Mouse (Mus musculus) stomach, postnatal 0 days (tissue): ENCODE results near the gene Tbc1d16.

Experiments used
- CTCF ChIP-seq: IDR thresholded peaks from 2 replicates; pipeline ENCODE4 v1.5.1; 2016; ENCODE audit warnings: antibody characterized with exemption, low read depth, mild to moderate bottlenecking, moderate library complexity
- EP300 ChIP-seq: optimal IDR thresholded peaks from 2 replicates; pipeline ENCODE3; 2016; ENCODE audit warnings: antibody characterized with exemption

- TF ChIP-seq CTCF (no peak), EP300 (no peak)
These were observed 8.1 kb upstream of the Tbc1d16 start for GRCm38 (mm10) chr11:119236354-119236753.
